In the genomic region with DNA sequence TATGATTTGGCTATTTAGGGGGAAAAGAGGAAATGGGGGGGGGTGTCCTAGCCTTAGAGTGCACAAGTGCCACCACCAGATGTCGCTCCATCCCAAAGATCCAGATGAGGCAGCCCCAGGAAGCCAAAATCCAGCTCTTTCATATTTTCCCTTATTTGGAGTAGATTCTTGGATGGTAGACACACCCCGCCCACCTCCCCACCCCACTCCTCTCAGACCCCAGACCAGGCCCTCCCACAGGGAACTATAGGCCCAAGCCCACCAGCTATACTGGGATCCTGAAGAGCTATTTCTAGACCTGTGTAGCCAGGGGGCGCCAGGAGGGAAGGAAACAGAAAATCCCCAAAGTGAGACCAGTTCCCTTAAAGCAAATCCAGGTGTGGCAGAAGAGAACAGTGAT, we compare ENCODE assay signal across 8 mouse cellular contexts. TPM values are rescaled to one million over a fixed set of nuclear protein-coding genes. Genes with fewer than 3 reads are reported as not detected.
DNase-seq lines count a peak whose midpoint lies in the region; ATAC-seq and TF ChIP-seq lines count a peak whose summit lies in the region.

No protein-coding gene starts in this region.

- 22% methylated on average over 3 of the region's 3 CpGs for WGBS in forebrain, postnatal 0 days
- 3% methylated on average over 3 of the region's 3 CpGs for WGBS in kidney, adult 2 months
- 7% methylated on average over 3 of the region's 3 CpGs for WGBS in liver, embryonic 15.5 days (ENCODE audit: insufficient replicate concordance)
- WGBS in neural tube, embryonic 15.5 days = 27% methylated on average over 3 of the region's 3 CpGs

- peak overlapping the region; percentile 54 for H3K4me2 ChIP-seq in forebrain, postnatal 0 days (ENCODE audit: low read depth)
- H3K4me2 ChIP-seq in liver, embryonic 15.5 days = peak overlapping the region; percentile 68
- peak overlapping the region; percentile 64 for H3K4me2 ChIP-seq in neural tube, embryonic 15.5 days

- no peak overlapping the region for H3K9ac ChIP-seq in forebrain, postnatal 0 days
- no peak overlapping the region for H3K9ac ChIP-seq in liver, embryonic 15.5 days
- no peak overlapping the region for H3K9ac ChIP-seq in neural tube, embryonic 15.5 days (replicated peaks)

- DNase-seq in left cerebral cortex, adult 2 months (ENCODE audit: extremely low spot score in 1 of 2, low spot score in 2 of 2) = peak; percentile 22 to 34
- no peak for DNase-seq in left cerebral cortex, adult 11 months (ENCODE audit: low spot score)
- peak; percentile 73 for DNase-seq in brain, embryonic 14.5 days (ENCODE audit: low read depth)
- peak; percentile 73 for DNase-seq in forebrain, postnatal 0 days
- peak; percentile 63 for DNase-seq in kidney, adult 2 months

- peak overlapping the region; percentile 49 for H3K4me3 ChIP-seq in left cerebral cortex, adult 2 months
- H3K4me3 ChIP-seq in forebrain, postnatal 0 days (ENCODE audit: low read depth, low read length) = no peak overlapping the region
- H3K4me3 ChIP-seq in kidney, adult 2 months (ENCODE audit: insufficient read depth, low read depth, low read length) = peak overlapping the region; percentile 59
- 0 out of 2 replicates have a peak overlapping the region, but pooled peaks have one; percentile 46 for H3K4me3 ChIP-seq in liver, embryonic 15.5 days (replicated peaks)
- 0 out of 2 replicates have a peak overlapping the region, but pooled peaks have one; percentile 44 for H3K4me3 ChIP-seq in neural tube, embryonic 15.5 days (replicated peaks)

- H3K27ac ChIP-seq in left cerebral cortex, adult 2 months = no peak overlapping the region; the same call in 1 of the 2 replicates
- H3K27ac ChIP-seq in forebrain, postnatal 0 days (ENCODE audit: low read depth, low read length) = peak overlapping the region; percentile 50; the same call in 1 of the 2 replicates
- peak overlapping the region; percentile 15; the same call in 1 of the 2 replicates for H3K27ac ChIP-seq in kidney, adult 2 months (ENCODE audit: insufficient read depth, low read depth, low read length)
- no peak overlapping the region for H3K27ac ChIP-seq in liver, embryonic 15.5 days (replicated peaks)
- H3K27ac ChIP-seq in neural tube, embryonic 15.5 days (replicated peaks) = no peak overlapping the region; the same call in 1 of the 2 replicates

- TF ChIP-seq POLR2A in brain, embryonic 14.5 days (IDR thresholded peaks at IDR 0.05; ENCODE audit: borderline replicate concordance, extremely low read depth, insufficient read depth, insufficient read length, poor library complexity, severe bottlenecking) = no peak
- TF ChIP-seq POLR2A in kidney, adult 2 months (IDR thresholded peaks at IDR 0.05; ENCODE audit: low read depth, low read length) = no peak

- H3K4me1 ChIP-seq in forebrain, postnatal 0 days (ENCODE audit: insufficient read depth) = no peaks in the 10 kb centered on the region
- H3K4me1 ChIP-seq in kidney, adult 2 months (ENCODE audit: control insufficient read depth, insufficient read depth, low read length) = peaks cover 3% of the 10 kb centered on the region
- H3K4me1 ChIP-seq in liver, embryonic 15.5 days (replicated peaks) = peaks cover 37% of the 10 kb centered on the region
- H3K4me1 ChIP-seq in neural tube, embryonic 15.5 days = peaks cover 11% of the 10 kb centered on the region

- H3K9me3 ChIP-seq in forebrain, postnatal 0 days (ENCODE audit: low read length) = no peaks in the 10 kb centered on the region
- no peaks in the 10 kb centered on the region for H3K9me3 ChIP-seq in liver, embryonic 15.5 days (replicated peaks)
- H3K9me3 ChIP-seq in neural tube, embryonic 15.5 days (replicated peaks) = no peaks in the 10 kb centered on the region

- no peaks in the 10 kb centered on the region for H3K27me3 ChIP-seq in forebrain, postnatal 0 days (ENCODE audit: insufficient read depth, low read length)
- no peaks in the 10 kb centered on the region for H3K27me3 ChIP-seq in kidney, adult 2 months (replicated peaks; ENCODE audit: control insufficient read depth, insufficient read depth, low read length)
- peaks cover 11% of the 10 kb centered on the region; the same call in 1 of the 2 replicates for H3K27me3 ChIP-seq in liver, embryonic 15.5 days
- no peaks in the 10 kb centered on the region for H3K27me3 ChIP-seq in neural tube, embryonic 15.5 days (replicated peaks)

- intact Hi-C loops in left cerebral cortex, adult 2 months (cut with DNase I) = loop anchor here (1.0 to 5.0 kb wide), 4 partner anchors 119 to 226 kb away; a partner anchor contains a TSS

- H3K36me3 ChIP-seq in forebrain, postnatal 0 days (ENCODE audit: insufficient read depth) = no peaks in the 10 kb centered on the region
- H3K36me3 ChIP-seq in kidney, adult 2 months (ENCODE audit: control insufficient read depth, insufficient read depth, low read length) = no peaks in the 10 kb centered on the region
- no peaks in the 10 kb centered on the region for H3K36me3 ChIP-seq in liver, embryonic 15.5 days (replicated peaks)
- no peaks in the 10 kb centered on the region for H3K36me3 ChIP-seq in neural tube, embryonic 15.5 days

- TF ChIP-seq CTCF in left cerebral cortex, adult 2 months (IDR thresholded peaks at IDR 0.05) = peak; percentile 57
- peak; percentile 54; the same call in 1 of the 2 replicates for TF ChIP-seq CTCF in brain, embryonic 14.5 days (IDR thresholded peaks at IDR 0.05; ENCODE audit: borderline replicate concordance, extremely low read depth, insufficient read depth, insufficient read length)
- TF ChIP-seq CTCF in forebrain, postnatal 0 days (IDR thresholded peaks at IDR 0.05; ENCODE audit: low read depth) = peak; percentile 62
- peak; percentile 59 for TF ChIP-seq CTCF in kidney, adult 2 months (conservative IDR thresholded peaks at IDR 0.05; ENCODE audit: insufficient read depth, insufficient read length, low read depth, low read length)

- ATAC-seq in forebrain, postnatal 0 days = peak; percentile 10; the same call in 1 of the 2 replicates
- ATAC-seq in liver, embryonic 15.5 days (ENCODE audit: insufficient read depth) = no peak
- no peak for ATAC-seq in neural tube, embryonic 15.5 days (ENCODE audit: low FRiP score)
- no peak for ATAC-seq in megakaryocyte-erythroid progenitor cell, adult 5-6 weeks (replicated peaks; ENCODE audit: low FRiP score, low TSS enrichment, poor library complexity, severe bottlenecking)

RNA-seq across cellular contexts. Expression of a gene that starts 1.0 kb away (rescaled TPM):
- total RNA-seq in left cerebral cortex, adult 2 months (2021) = 10 to 100 TPM; 66.7 to 68.9 TPM
- polyA plus RNA-seq in brain, embryonic 14.5 days (2012; rRNA removed) = 372 and 441 TPM in 2 replicates
- 327 and 336 TPM in 2 replicates for total RNA-seq in forebrain, postnatal 0 days (2014; rRNA removed)
- polyA plus RNA-seq in forebrain, postnatal 0 days (2015; fragmentation: Nextera tagmentation; extraction: Ambion mirVana) = 35.5 and 45.1 TPM in 2 replicates
- 125 and 161 TPM in 2 replicates for polyA plus RNA-seq in kidney, adult 2 months (2012; rRNA removed)
- polyA plus RNA-seq in liver, embryonic 15.5 days (2015; fragmentation: Nextera tagmentation; extraction: Ambion mirVana) = 41.6 and 47.6 TPM in 2 replicates
- 67.3 and 100 TPM in 2 replicates for polyA plus RNA-seq in neural tube, embryonic 15.5 days (2015; fragmentation: Nextera tagmentation; extraction: Ambion mirVana)
- total RNA-seq in megakaryocyte-erythroid progenitor cell, adult 5-6 weeks (2014; fragmentation: Nextera tagmentation) = 118 and 156 TPM in 2 replicates
- 299 and 337 TPM in 2 replicates for total RNA-seq in megakaryocyte-erythroid progenitor cell, adult 5-6 weeks (2017)

RNA-seq across cellular contexts. Expression of a gene that starts 5.8 kb away (rescaled TPM):
- 10 to 100 TPM; 36.0 to 37.7 TPM for total RNA-seq in left cerebral cortex, adult 2 months (2021)
- polyA plus RNA-seq in brain, embryonic 14.5 days (2012; rRNA removed) = 84.6 and 102 TPM in 2 replicates
- total RNA-seq in forebrain, postnatal 0 days (2014; rRNA removed) = 51.6 and 73.2 TPM in 2 replicates
- 16.9 and 21.0 TPM in 2 replicates for polyA plus RNA-seq in forebrain, postnatal 0 days (2015; fragmentation: Nextera tagmentation; extraction: Ambion mirVana)
- polyA plus RNA-seq in kidney, adult 2 months (2012; rRNA removed) = 41.1 and 45.2 TPM in 2 replicates
- 8.0 and 8.5 TPM in 2 replicates for polyA plus RNA-seq in liver, embryonic 15.5 days (2015; fragmentation: Nextera tagmentation; extraction: Ambion mirVana)
- 13.2 and 17.9 TPM in 2 replicates for polyA plus RNA-seq in neural tube, embryonic 15.5 days (2015; fragmentation: Nextera tagmentation; extraction: Ambion mirVana)
- total RNA-seq in megakaryocyte-erythroid progenitor cell, adult 5-6 weeks (2014; fragmentation: Nextera tagmentation) = 67.1 and 96.2 TPM in 2 replicates
- total RNA-seq in megakaryocyte-erythroid progenitor cell, adult 5-6 weeks (2017) = 74.5 and 113 TPM in 2 replicates

RNA-seq across cellular contexts. Expression of a gene that starts 22.0 kb away (rescaled TPM):
- total RNA-seq in left cerebral cortex, adult 2 months (2021) = 100 to 1,000 TPM; 151 to 163 TPM
- polyA plus RNA-seq in brain, embryonic 14.5 days (2012; rRNA removed) = 1,601 and 1,926 TPM in 2 replicates
- 2,018 and 2,171 TPM in 2 replicates for total RNA-seq in forebrain, postnatal 0 days (2014; rRNA removed)
- polyA plus RNA-seq in forebrain, postnatal 0 days (2015; fragmentation: Nextera tagmentation; extraction: Ambion mirVana) = 467 and 512 TPM in 2 replicates
- polyA plus RNA-seq in kidney, adult 2 months (2012; rRNA removed) = 1,301 and 1,460 TPM in 2 replicates
- 356 and 378 TPM in 2 replicates for polyA plus RNA-seq in liver, embryonic 15.5 days (2015; fragmentation: Nextera tagmentation; extraction: Ambion mirVana)
- 436 and 510 TPM in 2 replicates for polyA plus RNA-seq in neural tube, embryonic 15.5 days (2015; fragmentation: Nextera tagmentation; extraction: Ambion mirVana)
- 4,546 and 4,933 TPM in 2 replicates for total RNA-seq in megakaryocyte-erythroid progenitor cell, adult 5-6 weeks (2014; fragmentation: Nextera tagmentation)
- 1,280 and 1,947 TPM in 2 replicates for total RNA-seq in megakaryocyte-erythroid progenitor cell, adult 5-6 weeks (2017)

RNA-seq across cellular contexts. Expression of a gene that starts 33.1 kb away (rescaled TPM):
- 10 to 100 TPM; 60.9 to 64.9 TPM for total RNA-seq in left cerebral cortex, adult 2 months (2021)
- 76.5 and 110 TPM in 2 replicates for polyA plus RNA-seq in brain, embryonic 14.5 days (2012; rRNA removed)
- total RNA-seq in forebrain, postnatal 0 days (2014; rRNA removed) = 54.5 and 80.6 TPM in 2 replicates
- polyA plus RNA-seq in forebrain, postnatal 0 days (2015; fragmentation: Nextera tagmentation; extraction: Ambion mirVana) = 45.7 and 58.1 TPM in 2 replicates
- 79.6 and 104 TPM in 2 replicates for polyA plus RNA-seq in kidney, adult 2 months (2012; rRNA removed)
- 27.7 and 29.2 TPM in 2 replicates for polyA plus RNA-seq in liver, embryonic 15.5 days (2015; fragmentation: Nextera tagmentation; extraction: Ambion mirVana)
- polyA plus RNA-seq in neural tube, embryonic 15.5 days (2015; fragmentation: Nextera tagmentation; extraction: Ambion mirVana) = 84.0 and 87.7 TPM in 2 replicates
- 37.9 and 62.6 TPM in 2 replicates for total RNA-seq in megakaryocyte-erythroid progenitor cell, adult 5-6 weeks (2014; fragmentation: Nextera tagmentation)
- 37.0 and 41.7 TPM in 2 replicates for total RNA-seq in megakaryocyte-erythroid progenitor cell, adult 5-6 weeks (2017)

RNA-seq across cellular contexts. Expression of a gene that starts 33.5 kb away (rescaled TPM):
- 1 to 10 TPM; 2.2 to 2.9 TPM for total RNA-seq in left cerebral cortex, adult 2 months (2021)
- 3.0 and 4.0 TPM in 2 replicates for polyA plus RNA-seq in brain, embryonic 14.5 days (2012; rRNA removed)
- 1.3 and 2.2 TPM in 2 replicates for total RNA-seq in forebrain, postnatal 0 days (2014; rRNA removed)
- polyA plus RNA-seq in forebrain, postnatal 0 days (2015; fragmentation: Nextera tagmentation; extraction: Ambion mirVana) = 3.1 and 3.4 TPM in 2 replicates
- 26.0 and 26.1 TPM in 2 replicates for polyA plus RNA-seq in kidney, adult 2 months (2012; rRNA removed)
- 24.5 and 25.2 TPM in 2 replicates for polyA plus RNA-seq in liver, embryonic 15.5 days (2015; fragmentation: Nextera tagmentation; extraction: Ambion mirVana)
- polyA plus RNA-seq in neural tube, embryonic 15.5 days (2015; fragmentation: Nextera tagmentation; extraction: Ambion mirVana) = 5.1 and 7.8 TPM in 2 replicates
- 12.9 and 22.9 TPM in 2 replicates for total RNA-seq in megakaryocyte-erythroid progenitor cell, adult 5-6 weeks (2014; fragmentation: Nextera tagmentation)
- 15.6 and 28.0 TPM in 2 replicates for total RNA-seq in megakaryocyte-erythroid progenitor cell, adult 5-6 weeks (2017)

Comparison
In these comparisons a context has a peak if more than half of its experiments do, and no peak if none do; other contexts are left out.
1. H3K27ac ChIP-seq: peak in forebrain, postnatal 0 days (single experiment) and kidney, adult 2 months (single experiment); none in left cerebral cortex, adult 2 months (single experiment), liver, embryonic 15.5 days (single experiment) and neural tube, embryonic 15.5 days (single experiment).
2. Peak in every context shown above with its lines, with median percentiles within 50 percentile points of each other: CTCF ChIP-seq and H3K4me2 ChIP-seq.